Comparison of ENCODE assay signal across 9 mouse cellular contexts in the genomic region with DNA sequence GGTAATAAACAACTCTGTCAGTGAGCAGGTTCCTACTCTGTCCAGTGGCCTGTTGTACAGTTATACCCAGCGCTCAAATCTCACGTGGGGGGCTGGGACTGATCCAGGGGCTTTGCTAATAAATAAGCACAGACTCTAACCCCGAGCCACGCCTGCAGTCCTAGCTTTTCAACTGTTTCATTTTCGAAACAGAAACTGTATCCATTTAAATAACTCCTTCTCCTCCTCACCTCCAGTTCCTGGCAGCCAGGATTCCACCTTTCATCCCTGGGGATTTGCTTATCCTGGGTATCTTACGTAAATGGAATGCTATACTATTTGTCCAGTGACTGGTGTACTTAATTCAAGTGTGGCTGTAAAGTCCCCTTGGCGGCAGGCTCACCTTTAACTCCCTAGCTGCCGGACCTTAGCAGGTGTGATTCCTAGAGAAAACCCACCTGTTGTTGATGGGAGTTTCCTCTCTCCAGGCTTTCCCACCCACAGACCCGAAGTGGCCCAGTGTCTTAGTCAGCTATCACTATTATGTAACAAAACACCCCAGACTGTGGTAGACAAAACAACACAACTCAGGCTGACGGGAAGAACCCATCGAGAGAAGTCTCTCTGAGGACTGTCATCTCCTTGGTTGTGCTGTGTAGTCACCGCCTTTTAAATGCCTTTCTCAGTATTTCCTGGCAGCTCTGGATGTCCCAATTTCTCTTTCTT. TPM values are rescaled to one million over a fixed set of nuclear protein-coding genes. Genes with fewer than 3 reads are reported as not detected.
DNase-seq lines count a peak whose midpoint lies in the region; ATAC-seq and TF ChIP-seq lines count a peak whose summit lies in the region.
"Had no signal": no experiment of that assay in that cellular context is flagged by ENCODE, and none has a peak within 500 bp of the region (broad histone marks: within the 10 kb centered on the region; RNA-seq: fewer than 3 reads in every experiment).

No protein-coding gene starts in this region.

- H3ac ChIP-seq in myocyte (ENCODE audit: control insufficient read depth, insufficient read length), result no peak overlapping the region

- no peak overlapping the region for H3K4me3 ChIP-seq in kidney, adult 2 months (ENCODE audit: insufficient read depth, low read depth, low read length)
- no peak overlapping the region for H3K4me3 ChIP-seq in kidney, embryonic 14.5 days (ENCODE audit: low read length)
- H3K4me3 ChIP-seq in intestine, embryonic 16.5 days (ENCODE audit: low read length), result no peak overlapping the region
- peak overlapping the region; percentile 19; the same call in 1 of the 2 replicates for H3K4me3 ChIP-seq in liver, embryonic 16.5 days (ENCODE audit: low read depth, low read length)
- no peak overlapping the region for H3K4me3 ChIP-seq in myocyte

- no peak overlapping the region; the same call in 1 of the 2 replicates for H3K4me2 ChIP-seq in kidney, embryonic 14.5 days (replicated peaks; ENCODE audit: low read depth, low read length)
- H3K4me2 ChIP-seq in intestine, embryonic 16.5 days (ENCODE audit: low read depth, low read length), result peak overlapping the region; percentile 26
- H3K4me2 ChIP-seq in liver, embryonic 16.5 days (ENCODE audit: low read depth, low read length), result peak overlapping the region; percentile 32; the same call in 1 of the 2 replicates
- peak overlapping the region; percentile 25 for H3K4me2 ChIP-seq in myocyte (ENCODE audit: low read depth)

- no peaks in the 10 kb centered on the region for H3K9me3 ChIP-seq in kidney, embryonic 14.5 days (ENCODE audit: control insufficient read depth, low read length)
- H3K9me3 ChIP-seq in intestine, embryonic 16.5 days (ENCODE audit: control insufficient read depth, low read length), result no peaks in the 10 kb centered on the region
- no peaks in the 10 kb centered on the region for H3K9me3 ChIP-seq in liver, embryonic 16.5 days (replicated peaks; ENCODE audit: control insufficient read depth, low read length)

- no peaks in the 10 kb centered on the region for H3K36me3 ChIP-seq in kidney, adult 2 months (ENCODE audit: control insufficient read depth, insufficient read depth, low read length)
- H3K36me3 ChIP-seq in kidney, embryonic 14.5 days (ENCODE audit: control insufficient read depth, insufficient read depth, low read length), result no peaks in the 10 kb centered on the region; the same call in 1 of the 2 replicates
- no peaks in the 10 kb centered on the region for H3K36me3 ChIP-seq in intestine, embryonic 16.5 days (ENCODE audit: control insufficient read depth, insufficient read depth, low read length)
- no peaks in the 10 kb centered on the region for H3K36me3 ChIP-seq in liver, embryonic 16.5 days (ENCODE audit: control insufficient read depth, insufficient read depth)
- H3K36me3 ChIP-seq in myocyte (ENCODE audit: control insufficient read depth, insufficient read depth), result no peaks in the 10 kb centered on the region

- H3K4me1 ChIP-seq in kidney, adult 2 months (ENCODE audit: control insufficient read depth, insufficient read depth, low read length), result peaks cover 22% of the 10 kb centered on the region; the same call in 1 of the 2 replicates
- peaks cover 19% of the 10 kb centered on the region for H3K4me1 ChIP-seq in kidney, embryonic 14.5 days (ENCODE audit: control insufficient read depth, insufficient read depth, low read length)
- H3K4me1 ChIP-seq in intestine, embryonic 16.5 days (ENCODE audit: control insufficient read depth, insufficient read depth, low read length), result peaks cover 30% of the 10 kb centered on the region
- peaks cover 10% of the 10 kb centered on the region for H3K4me1 ChIP-seq in liver, embryonic 16.5 days (ENCODE audit: control insufficient read depth, low read depth, low read length)

- peak; percentile 63 for DNase-seq in kidney, adult 2 months
- DNase-seq in B cell, adult 2 months, result no peak
- DNase-seq in thymus, postnatal 36 days, result no peak
- DNase-seq: gastrocnemius, postnatal 25 days; retina, postnatal 1 day had no signal

- peaks cover 69% of the 10 kb centered on the region for H3K79me2 ChIP-seq in myocyte (ENCODE audit: control insufficient read depth, insufficient read depth)

- no peak overlapping the region for H3K9ac ChIP-seq in kidney, embryonic 14.5 days (ENCODE audit: low read depth, low read length)
- H3K9ac ChIP-seq in intestine, embryonic 16.5 days (ENCODE audit: low read depth, low read length), result no peak overlapping the region
- no peak overlapping the region for H3K9ac ChIP-seq in liver, embryonic 16.5 days (ENCODE audit: low read depth, low read length)

- 32% methylated on average over 12 of the region's 12 CpGs for WGBS in kidney, adult 2 months
- 34% methylated on average over 12 of the region's 12 CpGs for WGBS in kidney, embryonic 14.5 days
- WGBS in intestine, embryonic 16.5 days, result 35% methylated on average over 12 of the region's 12 CpGs
- 39% methylated on average over 12 of the region's 12 CpGs for WGBS in liver, embryonic 16.5 days (ENCODE audit: insufficient replicate concordance)

- no peak; the same call in 1 of the 2 replicates for ATAC-seq in kidney, embryonic 14.5 days (ENCODE audit: low FRiP score, low TSS enrichment)
- ATAC-seq in intestine, embryonic 16.5 days, result peak; percentile 61
- ATAC-seq in liver, embryonic 16.5 days (ENCODE audit: low read depth), result peak; percentile 69

- no peaks in the 10 kb centered on the region for H3K27me3 ChIP-seq in kidney, adult 2 months (replicated peaks; ENCODE audit: control insufficient read depth, insufficient read depth, low read length)
- no peaks in the 10 kb centered on the region for H3K27me3 ChIP-seq in kidney, embryonic 14.5 days (ENCODE audit: control insufficient read depth, insufficient read depth, low read length)
- H3K27me3 ChIP-seq in intestine, embryonic 16.5 days (replicated peaks; ENCODE audit: control insufficient read depth, insufficient read depth, low read length), result no peaks in the 10 kb centered on the region
- no peaks in the 10 kb centered on the region for H3K27me3 ChIP-seq in liver, embryonic 16.5 days (ENCODE audit: control insufficient read depth, insufficient read depth, low read depth, low read length)
- no peaks in the 10 kb centered on the region for H3K27me3 ChIP-seq in myocyte (ENCODE audit: control insufficient read depth, insufficient read depth, insufficient read length)

- H3K27ac ChIP-seq in kidney, adult 2 months (ENCODE audit: insufficient read depth, low read depth, low read length), result peak overlapping the region; percentile 57; the same call in 1 of the 2 replicates
- no peak overlapping the region for H3K27ac ChIP-seq in kidney, embryonic 14.5 days (ENCODE audit: low read depth, low read length)
- no peak overlapping the region for H3K27ac ChIP-seq in intestine, embryonic 16.5 days (ENCODE audit: low read length)
- H3K27ac ChIP-seq in liver, embryonic 16.5 days (ENCODE audit: low read length), result peak overlapping the region; percentile 48

- no peak for TF ChIP-seq POLR2A in kidney, adult 2 months (IDR thresholded peaks at IDR 0.05; ENCODE audit: low read depth, low read length)
- TF ChIP-seq POLR2A in myocyte (IDR thresholded peaks at IDR 0.05; ENCODE audit: insufficient read length, low read depth), result no peak

- TF ChIP-seq CTCF in kidney, adult 2 months (conservative IDR thresholded peaks at IDR 0.05; ENCODE audit: insufficient read depth, insufficient read length, low read depth, low read length), result no peak

TF ChIP-seq in myocyte, 11 proteins besides CTCF, POLR2A, EP300 and RAD21:
- TF ChIP-seq MYOD1 (IDR thresholded peaks at IDR 0.05; ENCODE audit: control insufficient read depth in 1 of 3, insufficient read length in 2 of 3, low read depth in 2 of 3), result peak in 1 of 3 experiments; percentile 28
- TF ChIP-seq REST (IDR thresholded peaks at IDR 0.05; ENCODE audit: insufficient read depth, insufficient read length), result no peak

RNA-seq across cellular contexts. Expression of gene Bcr, which starts 8.4 kb away (rescaled TPM):
- 28.4 and 28.7 TPM in 2 replicates for polyA plus RNA-seq in kidney, adult 2 months (2012; rRNA removed)
- 9.2 and 10.0 TPM in 2 replicates for polyA plus RNA-seq in kidney, embryonic 14.5 days (2014; fragmentation: Nextera tagmentation; extraction: Ambion mirVana)
- 18.5 and 20.1 TPM in 2 replicates for polyA plus RNA-seq in intestine, embryonic 16.5 days (2015; fragmentation: Nextera tagmentation; extraction: Ambion mirVana)
- polyA plus RNA-seq in liver, embryonic 16.5 days (2015; fragmentation: Nextera tagmentation; extraction: Ambion mirVana), result 1.8 and 2.0 TPM in 2 replicates
- polyA plus RNA-seq in myocyte (2012; fragmentation: generic; extraction: Trizol), result 16.8 TPM

RNA-seq across cellular contexts. Expression of gene Rab36, which starts 31.9 kb away (rescaled TPM):
- polyA plus RNA-seq in kidney, adult 2 months (2012; rRNA removed), result 9.5 and 9.9 TPM in 2 replicates
- polyA plus RNA-seq in kidney, embryonic 14.5 days (2014; fragmentation: Nextera tagmentation; extraction: Ambion mirVana), result 9.6 and 11.8 TPM in 2 replicates
- 5.2 and 5.5 TPM in 2 replicates for polyA plus RNA-seq in intestine, embryonic 16.5 days (2015; fragmentation: Nextera tagmentation; extraction: Ambion mirVana)
- 1.5 TPM in 2 replicates for polyA plus RNA-seq in liver, embryonic 16.5 days (2015; fragmentation: Nextera tagmentation; extraction: Ambion mirVana)
- 0.83 TPM for polyA plus RNA-seq in myocyte (2012; fragmentation: generic; extraction: Trizol)

RNA-seq across cellular contexts. Expression of gene Rsph14, which starts 36.4 kb away (rescaled TPM):
- not detected in 2 replicates for polyA plus RNA-seq in kidney, adult 2 months (2012; rRNA removed)
- polyA plus RNA-seq in kidney, embryonic 14.5 days (2014; fragmentation: Nextera tagmentation; extraction: Ambion mirVana), result not detected in 2 replicates
- not detected in 2 replicates for polyA plus RNA-seq in intestine, embryonic 16.5 days (2015; fragmentation: Nextera tagmentation; extraction: Ambion mirVana)
- polyA plus RNA-seq in liver, embryonic 16.5 days (2015; fragmentation: Nextera tagmentation; extraction: Ambion mirVana), result not detected in 2 replicates
- polyA plus RNA-seq in myocyte (2012; fragmentation: generic; extraction: Trizol), result not detected

Comparison
In these comparisons a context has a peak if more than half of its experiments do, and no peak if none do; other contexts are left out.
1. H3K27ac ChIP-seq: peak in kidney, adult 2 months (single experiment) and liver, embryonic 16.5 days (single experiment); none in kidney, embryonic 14.5 days (single experiment) and intestine, embryonic 16.5 days (single experiment).